Mouse (Mus musculus) layer of hippocampus, adult 11-12 months (tissue): ENCODE data around the gene Pnp2.
"Not testable (repeated sequence)": the region's sequence is repeated elsewhere in the genome, so short reads cannot be mapped to it uniquely, and the experiment has no call there.

Source experiments
- DNase-seq: peaks from one replicate; pipeline ENCODE4 v3.0.0; 2022; ENCODE audit warnings: low spot score

Gene Pnp2

GRCm38 (mm10) chr14:50955942-50956508 lies at the start of gene Pnp2:
Pnp2 (plus strand) TSS chr14:50955992.
- peak; percentile 54 for DNase-seq

- DNase-seq, result no peak
Observed at GRCm38 (mm10) chr14:50908126-50908525, 47.7 kb upstream of the Pnp2 start.

GRCm38 (mm10) chr14:50911356-50911755 lies 44.4 kb upstream of the Pnp2 start:
- DNase-seq, result no peak

GRCm38 (mm10) chr14:50923437-50923836 lies 32.4 kb upstream of the Pnp2 start:
- not testable (repeated sequence) for DNase-seq

- DNase-seq, result peak; percentile 98
Observed at GRCm38 (mm10) chr14:50924281-50925064, 31.3 kb upstream of the Pnp2 start, which contains the start of the genes Osgep and Apex1. Osgep (minus strand) TSS chr14:50924893. Apex1 (plus strand) TSS chr14:50924968.

- no peak for DNase-seq
Observed at GRCm38 (mm10) chr14:50925111-50925920, 30.5 kb upstream of the Pnp2 start.

- DNase-seq, result no peak
Observed at GRCm38 (mm10) chr14:50927366-50927765, 28.4 kb upstream of the Pnp2 start.

GRCm38 (mm10) chr14:50929951-50930350 lies 25.8 kb upstream of the Pnp2 start:
- no peak for DNase-seq

GRCm38 (mm10) chr14:50930377-50930753 lies 25.4 kb upstream of the Pnp2 start:
- DNase-seq, result peak; percentile 63

- DNase-seq, result peak; percentile 99
Observed at GRCm38 (mm10) chr14:50930754-50931492, 24.9 kb upstream of the Pnp2 start, which contains the start of the genes Pip4p1 and Pnp. Pip4p1 (minus strand) TSS chr14:50930856. Pnp (plus strand) TSS chr14:50931082.

- no peak for DNase-seq
Observed at GRCm38 (mm10) chr14:50931493-50932020, 24.2 kb upstream of the Pnp2 start.

GRCm38 (mm10) chr14:50936649-50937048 lies 19.1 kb upstream of the Pnp2 start:
- DNase-seq, result no peak

GRCm38 (mm10) chr14:50938119-50938908 lies 17.5 kb upstream of the Pnp2 start:
- DNase-seq, result no peak

GRCm38 (mm10) chr14:50938940-50939339 lies 16.9 kb upstream of the Pnp2 start:
- DNase-seq, result no peak

- peak; percentile 92 for DNase-seq
Observed at GRCm38 (mm10) chr14:50943932-50944667, 11.7 kb upstream of the Pnp2 start, which contains the start of gene Gm49342. Gm49342 (plus strand) TSS chr14:50944517.

- not testable (repeated sequence) for DNase-seq
Observed at GRCm38 (mm10) chr14:50944668-50945033, 11.1 kb upstream of the Pnp2 start.

GRCm38 (mm10) chr14:50945081-50945480 lies 10.7 kb upstream of the Pnp2 start:
- DNase-seq, result not testable (repeated sequence)

GRCm38 (mm10) chr14:50945526-50945925 lies 10.3 kb upstream of the Pnp2 start:
- not testable (repeated sequence) for DNase-seq

- DNase-seq, result no peak
Observed at GRCm38 (mm10) chr14:50955487-50955886, 305 bp upstream of the Pnp2 start.

- DNase-seq, result not testable (repeated sequence)
Observed at GRCm38 (mm10) chr14:50956724-50957123, 932 bp downstream of the Pnp2 start.
